Mouse (Mus musculus): ENCODE measurements at regions not wholly inside any gene's neighbourhood (a gene's known extent, or its start where the extent isn't known, plus 50 kb on each side); places are given as distances from the start of the nearest gene placed in this dataset.

DNA sequence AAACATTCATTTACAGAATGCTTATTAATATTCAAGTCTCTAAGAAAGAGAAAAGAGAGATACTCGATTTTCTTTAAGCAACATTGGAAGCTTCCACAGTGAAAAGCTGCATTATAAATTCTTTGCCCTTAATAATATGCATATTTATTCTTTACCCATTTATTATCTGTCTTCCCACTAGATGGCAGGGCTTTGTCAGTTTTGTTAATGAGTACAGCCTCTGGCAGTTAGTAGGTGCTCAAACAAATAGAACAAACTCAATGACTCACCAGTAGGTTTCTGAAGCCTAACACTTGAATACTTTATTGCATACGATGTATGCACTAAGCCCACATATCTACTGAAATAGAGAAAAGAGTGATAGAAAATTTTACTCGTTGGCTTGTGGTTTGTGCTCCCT lies 529.4 kb downstream of the Pdha2 start:
- no peak for DNase-seq (ENCODE audit: low read depth, low spot score)

GRCm38 (mm10) chr3:140645785-140646388 lies 566.3 kb downstream of the Pdha2 start:
- no peak for DNase-seq (ENCODE audit: low read depth, low spot score)

DNA sequence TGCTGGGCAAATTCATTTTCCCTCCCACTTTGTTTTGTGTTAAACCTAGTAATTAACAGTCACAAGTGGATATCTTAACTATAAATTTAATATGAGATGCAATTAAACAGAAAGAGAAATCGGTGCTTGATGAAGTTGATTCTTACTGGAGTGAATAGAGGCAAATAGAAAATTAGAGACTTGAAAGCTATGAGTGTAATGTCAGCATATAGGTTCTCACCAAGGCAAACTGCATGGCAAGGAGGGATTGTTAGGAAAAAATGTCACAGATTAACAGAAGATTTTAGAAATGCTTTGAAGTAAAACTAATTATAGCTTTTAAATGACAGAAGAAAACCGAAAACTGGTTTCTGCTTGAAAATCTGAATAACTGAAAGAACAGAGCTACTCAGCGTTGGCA lies 592.3 kb downstream of the Pdha2 start:
- DNase-seq (ENCODE audit: low read depth, low spot score) = no peak

Data from retina, postnatal 7 days (tissue).